Mouse (Mus musculus) embryonic facial prominence, embryonic 13.5 days (tissue): ENCODE measurements around the gene Ndufb2. TPM values are rescaled to one million over a fixed set of nuclear protein-coding genes. Genes with fewer than 3 reads are reported as not detected.

Source experiments
- ATAC-seq: fragments of 200-750 bp; cut with Nextera tagmentation; 2 replicates; pipeline ENCODE4 v1.8.0; 2017; ENCODE audit warnings: low read depth; ENCODE audit not compliant: insufficient number of reproducible peaks, insufficient read depth, low FRiP score, low TSS enrichment
- H3K27ac ChIP-seq: fragments of 300-500 bp; sonication (generic); 2 replicates; pipeline ENCODE4 v1.5.1; 2015; ENCODE audit warnings: moderate library complexity, mild to moderate bottlenecking, inconsistent platforms
- H3K27me3 ChIP-seq: fragments of 300-500 bp; sonication (generic); 2 replicates; pipeline ENCODE4 v1.6.1; 2015; ENCODE audit warnings: mild to moderate bottlenecking, inconsistent platforms
- H3K36me3 ChIP-seq: fragments of 300-500 bp; sonication (generic); 2 replicates; pipeline ENCODE4 v1.6.1; 2015; ENCODE audit warnings: mild to moderate bottlenecking, inconsistent platforms
- H3K4me1 ChIP-seq: fragments of 300-500 bp; sonication (generic); 2 replicates; pipeline ENCODE4 v1.6.1; 2015; ENCODE audit warnings: inconsistent platforms
- H3K4me2 ChIP-seq: fragments of 300-500 bp; sonication (generic); 2 replicates; pipeline ENCODE4 v1.6.1; 2015; ENCODE audit warnings: moderate library complexity, mild to moderate bottlenecking, inconsistent platforms
- H3K4me3 ChIP-seq: fragments of 300-500 bp; sonication (generic); 2 replicates; pipeline ENCODE4 v1.5.1; 2015; ENCODE audit warnings: mild to moderate bottlenecking, inconsistent platforms
- H3K9ac ChIP-seq: fragments of 300-500 bp; sonication (generic); 2 replicates; pipeline ENCODE4 v1.6.1; 2015; ENCODE audit warnings: mild to moderate bottlenecking, inconsistent platforms
- H3K9me3 ChIP-seq: fragments of 300-500 bp; sonication (generic); 2 replicates; pipeline ENCODE4 v1.6.1; 2016; ENCODE audit warnings: inconsistent platforms
- WGBS: fragments of 180-500 bp; shearing (Covaris S2); methylation state at CpG from one replicate; pipeline ENCODE4 v1.1.7; 2015; ENCODE audit warnings: mixed read lengths; 5-methylcytosine and 5-hydroxymethylcytosine counted together
- polyA plus RNA-seq: library from polyadenylated mRNA; unstranded; fragments of >200 nt; fragmentation: Nextera tagmentation; extraction: Ambion mirVana; gene quantifications from 2 replicates; pipeline ENCODE4 v1.2.1, GENCODE M21; 2015

The Ndufb2 gene
- polyA plus RNA-seq, 1 experiment from 2014 or later, result 330 TPM

DNA sequence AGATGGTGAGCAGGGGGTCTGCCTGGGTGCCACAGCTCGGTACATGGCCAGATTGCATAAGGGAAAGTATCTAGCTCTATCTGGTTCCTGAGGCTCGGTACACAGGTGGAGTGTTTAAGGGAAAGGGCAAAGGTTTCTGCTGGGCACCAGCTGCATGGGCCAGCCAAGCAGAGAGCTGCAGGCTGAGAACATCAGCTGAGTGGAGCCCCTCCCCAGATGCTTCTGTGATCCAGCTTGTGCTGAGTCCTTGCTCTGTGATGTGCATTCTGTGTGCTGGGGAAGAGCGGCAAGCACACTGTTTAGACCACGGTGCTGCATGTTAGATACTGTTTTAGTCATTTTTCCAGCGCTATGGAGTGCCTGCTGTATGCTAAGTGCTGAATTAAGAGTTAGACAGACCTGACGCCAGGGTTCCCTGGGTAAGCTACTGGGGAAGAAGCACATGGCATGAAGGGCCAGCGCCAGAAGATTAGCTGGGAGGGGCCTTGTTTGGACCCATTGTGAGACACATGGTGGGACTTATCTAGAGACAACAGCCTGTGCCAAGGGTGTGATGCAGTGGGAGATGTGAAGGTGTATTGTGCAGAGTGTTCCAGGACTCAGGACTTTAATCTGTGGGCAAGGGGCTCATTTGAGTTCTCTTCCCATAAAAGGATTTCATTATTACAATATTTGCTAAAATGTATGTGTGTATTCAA, 11.1 kb upstream of the Ndufb2 start:
- H3K36me3 ChIP-seq, result peaks cover 82% of the 10 kb centered on the region

GRCm38 (mm10) chr6:39585517-39585916, 6.9 kb upstream of the Ndufb2 start, which contains the start of gene Gm42420:
TSS of gene Gm42420 (plus strand) at chr6:39585753.
- H3K4me1 ChIP-seq, result no peaks in the 10 kb centered on the region
- peaks cover 82% of the 10 kb centered on the region for H3K36me3 ChIP-seq
- no peak within 1 kb of the TSS for H3K4me3 ChIP-seq
- no peak within 1 kb of the TSS for H3K27ac ChIP-seq
- ATAC-seq, result no peak
- WGBS, result 92% methylated on average over 6 of the region's 6 CpGs
- no peak within 1 kb of the TSS for H3K4me2 ChIP-seq
- H3K27me3 ChIP-seq, result no peaks in the 10 kb centered on the region
- no peak within 1 kb of the TSS for H3K9ac ChIP-seq
- no peaks in the 10 kb centered on the region for H3K9me3 ChIP-seq

More for the DNA sequence above, 11.1 kb upstream of the Ndufb2 start:
- no peak overlapping the region for H3K4me3 ChIP-seq
- 79% methylated on average over 7 of the region's 7 CpGs for WGBS
- H3K27me3 ChIP-seq, result no peaks in the 10 kb centered on the region
- H3K9me3 ChIP-seq, result no peaks in the 10 kb centered on the region
- ATAC-seq, result no peak
- no peak overlapping the region for H3K9ac ChIP-seq
- no peak overlapping the region for H3K4me2 ChIP-seq
- no peaks in the 10 kb centered on the region for H3K4me1 ChIP-seq
- no peak overlapping the region for H3K27ac ChIP-seq

DNA sequence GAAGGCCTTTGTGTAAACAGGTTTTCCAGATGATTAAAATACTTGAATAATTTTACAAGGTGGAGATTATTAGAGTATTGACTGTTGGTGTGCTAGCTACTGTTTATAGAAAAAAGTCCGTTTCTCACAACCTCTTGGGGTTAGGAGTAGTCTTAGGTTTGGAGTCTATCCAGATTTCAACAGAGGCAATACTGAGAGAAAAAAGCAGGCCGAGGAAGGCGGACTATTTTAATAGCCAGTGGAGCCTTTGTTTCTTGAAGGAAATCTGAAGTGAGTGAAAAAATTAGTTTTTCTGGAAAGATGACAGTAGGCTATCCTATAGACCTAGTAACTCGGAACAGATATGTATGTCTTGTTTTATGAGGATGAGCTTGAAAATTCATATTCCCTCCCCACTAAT, 893 bp upstream of the Ndufb2 start:
- peaks cover 14% of the 10 kb centered on the region for H3K4me1 ChIP-seq
- no peaks in the 10 kb centered on the region for H3K9me3 ChIP-seq
- no peak overlapping the region for H3K27ac ChIP-seq
- H3K4me2 ChIP-seq, result peak overlapping the region; percentile 79
- peak overlapping the region; percentile 85 for H3K4me3 ChIP-seq
- WGBS, result 95% methylated on average over 4 of the region's 4 CpGs
- H3K9ac ChIP-seq, result 0 out of 2 replicates have a peak overlapping the region, but pooled peaks have one; percentile 90
- H3K27me3 ChIP-seq, result no peaks in the 10 kb centered on the region
- ATAC-seq, result no peak
- peaks cover 34% of the 10 kb centered on the region for H3K36me3 ChIP-seq

DNA sequence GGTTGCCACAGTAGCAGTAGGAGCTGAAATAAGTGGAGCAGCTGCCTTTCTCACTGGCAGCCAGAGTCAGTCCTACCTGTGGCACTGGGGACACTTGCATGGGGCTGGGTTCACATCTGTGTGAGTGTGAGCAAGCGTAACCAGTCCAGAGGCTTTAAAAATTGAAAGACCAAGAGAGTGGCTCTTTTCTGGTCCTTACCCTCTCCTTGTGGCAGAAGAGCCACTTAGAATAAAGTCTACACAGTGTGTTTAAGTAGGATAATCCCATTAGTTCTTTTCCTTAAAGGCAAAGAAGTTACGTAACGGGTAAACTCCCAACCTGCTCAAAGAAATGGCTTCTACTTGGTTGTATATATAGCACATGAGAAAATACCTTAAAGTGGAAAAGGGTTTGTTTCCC, 8.5 kb downstream of the Ndufb2 start:
- H3K9me3 ChIP-seq, result no peaks in the 10 kb centered on the region
- peaks cover 59% of the 10 kb centered on the region for H3K36me3 ChIP-seq
- H3K27ac ChIP-seq, result no peak overlapping the region
- no peak for ATAC-seq
- H3K9ac ChIP-seq, result no peak overlapping the region
- H3K4me2 ChIP-seq, result no peak overlapping the region
- H3K27me3 ChIP-seq, result no peaks in the 10 kb centered on the region
- 89% methylated on average over 3 of the region's 3 CpGs for whole genome bisulfite sequencing
- no peak overlapping the region for H3K4me3 ChIP-seq
- H3K4me1 ChIP-seq, result no peaks in the 10 kb centered on the region

DNA sequence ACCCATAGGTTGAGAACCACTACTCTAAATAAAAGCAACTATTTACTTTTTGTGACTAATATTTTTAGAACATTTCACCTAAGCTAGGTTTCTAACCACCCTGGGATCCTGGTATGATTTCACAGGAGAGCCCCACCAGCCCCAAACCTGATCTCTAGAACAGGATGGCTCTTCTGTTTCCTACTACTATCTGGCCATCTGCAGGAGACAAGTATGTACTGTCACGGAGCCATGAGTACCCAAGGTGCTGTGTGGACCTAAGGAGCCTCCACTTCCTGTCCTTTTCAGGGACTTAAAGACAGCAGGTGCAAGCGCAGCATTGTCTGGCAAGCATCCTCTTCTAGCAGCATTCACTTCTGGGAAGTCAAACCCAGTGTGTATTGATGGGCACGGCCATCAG, 9.5 kb downstream of the Ndufb2 start:
- H3K36me3 ChIP-seq, result peaks cover 51% of the 10 kb centered on the region
- H3K4me1 ChIP-seq, result no peaks in the 10 kb centered on the region
- no peak for ATAC-seq
- WGBS, result 88% methylated on average over 3 of the region's 3 CpGs
- H3K4me2 ChIP-seq, result no peak overlapping the region
- no peaks in the 10 kb centered on the region for H3K9me3 ChIP-seq
- no peaks in the 10 kb centered on the region for H3K27me3 ChIP-seq
- no peak overlapping the region for H3K27ac ChIP-seq
- H3K9ac ChIP-seq, result no peak overlapping the region
- no peak overlapping the region for H3K4me3 ChIP-seq

- Histone ChIP-seq H3K36me3 (peaks cover 30% of the 10 kb centered on the region), H3K4me3 (no peak overlapping the region), H3K9ac (no peak overlapping the region), H3K4me1 (no peaks in the 10 kb centered on the region), H3K27ac (no peak overlapping the region), H3K4me2 (no peak overlapping the region), H3K9me3 (no peaks in the 10 kb centered on the region), H3K27me3 (no peaks in the 10 kb centered on the region)
- ATAC-seq, result no peak
- WGBS, result 87% methylated on average over 5 of the region's 5 CpGs
Measured at GRCm38 (mm10) chr6:39604565-39604964, 12.2 kb downstream of the Ndufb2 start.

- H3K4me1 ChIP-seq, result no peaks in the 10 kb centered on the region
- peaks cover 19% of the 10 kb centered on the region for H3K36me3 ChIP-seq
- no peak overlapping the region for H3K27ac ChIP-seq
- no peak overlapping the region for H3K9ac ChIP-seq
- no peaks in the 10 kb centered on the region for H3K27me3 ChIP-seq
- H3K4me2 ChIP-seq, result no peak overlapping the region
- no peaks in the 10 kb centered on the region for H3K9me3 ChIP-seq
- no peak overlapping the region for H3K4me3 ChIP-seq
- WGBS, result 91% methylated on average over 6 of the region's 6 CpGs
- no peak for ATAC-seq
Measured at GRCm38 (mm10) chr6:39606056-39606455, 13.7 kb downstream of the Ndufb2 start.

GRCm38 (mm10) chr6:39606862-39607261, 14.5 kb downstream of the Ndufb2 start:
- no peak overlapping the region for H3K9ac ChIP-seq
- no peaks in the 10 kb centered on the region for H3K4me1 ChIP-seq
- peaks cover 16% of the 10 kb centered on the region for H3K36me3 ChIP-seq
- no peak overlapping the region for H3K4me3 ChIP-seq
- H3K9me3 ChIP-seq, result no peaks in the 10 kb centered on the region
- no peaks in the 10 kb centered on the region for H3K27me3 ChIP-seq
- no peak overlapping the region for H3K27ac ChIP-seq
- no peak for ATAC-seq
- WGBS, result 68% methylated on average over 3 of the region's 3 CpGs
- H3K4me2 ChIP-seq, result no peak overlapping the region

- peaks cover 11% of the 10 kb centered on the region for H3K36me3 ChIP-seq
- no peaks in the 10 kb centered on the region for H3K27me3 ChIP-seq
- H3K4me2 ChIP-seq, result no peak overlapping the region
- 76% methylated on average over 5 of the region's 5 CpGs for WGBS
- ATAC-seq, result no peak
- H3K4me3 ChIP-seq, result no peak overlapping the region
- H3K4me1 ChIP-seq, result no peaks in the 10 kb centered on the region
- H3K9me3 ChIP-seq, result no peaks in the 10 kb centered on the region
- no peak overlapping the region for H3K27ac ChIP-seq
- no peak overlapping the region for H3K9ac ChIP-seq
Measured at GRCm38 (mm10) chr6:39607365-39607764, 15.0 kb downstream of the Ndufb2 start.

DNA sequence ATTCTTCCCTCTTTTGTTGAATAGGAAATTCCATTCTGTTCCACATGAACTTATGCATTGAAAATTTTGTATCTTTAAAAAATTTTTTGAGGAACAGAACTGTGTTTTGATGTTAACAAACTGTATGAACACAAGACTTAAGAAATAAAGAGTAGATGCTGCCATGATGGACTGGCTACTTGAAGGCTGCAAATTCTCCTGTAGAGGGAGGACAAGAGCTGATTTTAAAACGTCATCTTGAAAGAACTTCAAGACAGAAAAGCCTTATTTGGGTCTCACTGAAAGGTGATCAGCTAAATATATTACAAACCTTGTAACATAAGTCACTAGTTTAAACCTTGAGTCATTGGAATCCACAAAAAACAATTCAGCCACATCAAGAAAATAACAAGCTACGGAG, 17.8 kb downstream of the Ndufb2 start:
- no peaks in the 10 kb centered on the region for H3K4me1 ChIP-seq
- no peaks in the 10 kb centered on the region for H3K27me3 ChIP-seq
- 69% methylated on average over 2 of the region's 2 CpGs for WGBS
- H3K4me3 ChIP-seq, result no peak overlapping the region
- no peak overlapping the region for H3K27ac ChIP-seq
- H3K4me2 ChIP-seq, result no peak overlapping the region
- peaks cover 22% of the 10 kb centered on the region for H3K36me3 ChIP-seq
- no peaks in the 10 kb centered on the region for H3K9me3 ChIP-seq
- no peak for ATAC-seq
- H3K9ac ChIP-seq, result no peak overlapping the region

DNA sequence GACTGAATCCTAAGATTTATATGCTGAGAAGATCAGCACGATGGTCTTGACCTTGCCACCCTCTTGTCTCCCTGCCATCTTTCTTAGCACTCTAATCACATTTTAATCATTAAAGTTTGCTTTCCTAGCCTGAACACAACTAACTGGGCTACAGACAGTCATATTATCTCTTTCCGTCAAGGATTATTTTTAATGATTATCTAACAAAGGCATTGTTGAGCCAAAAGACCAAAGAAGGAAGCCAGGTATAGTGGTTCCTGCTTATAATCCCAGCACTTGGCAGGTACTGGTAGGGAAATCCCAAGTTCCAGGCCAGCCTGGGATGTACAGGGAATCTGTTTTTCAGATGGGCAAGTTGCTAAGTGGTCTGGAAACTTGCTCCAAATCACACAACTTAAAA, 18.9 kb downstream of the Ndufb2 start:
- peaks cover 27% of the 10 kb centered on the region for H3K36me3 ChIP-seq

More for the DNA sequence above, 18.9 kb downstream of the Ndufb2 start:
- no peaks in the 10 kb centered on the region for H3K9me3 ChIP-seq
- no peaks in the 10 kb centered on the region for H3K4me1 ChIP-seq
- no peak overlapping the region for H3K27ac ChIP-seq
- no peak for ATAC-seq
- no peak overlapping the region for H3K4me3 ChIP-seq
- H3K4me2 ChIP-seq, result no peak overlapping the region
- no peak overlapping the region for H3K9ac ChIP-seq
- H3K27me3 ChIP-seq, result no peaks in the 10 kb centered on the region
- 92% methylated on average over 2 of the region's 2 CpGs for WGBS
